Mouse (Mus musculus) heart, adult 10 weeks (tissue): ENCODE results near the gene Ampd1. TPM values are rescaled to one million over a fixed set of nuclear protein-coding genes. Genes with fewer than 3 reads are reported as not detected.

Source experiments
- polyA plus RNA-seq: library from polyadenylated mRNA; stranded (reverse); fragments of 350-450 nt; fragmentation: Illumina TruSeq; extraction: RNeasy Lipid Tissue Mini Kit (QIAGEN cat#74804); gene quantifications from one replicate; pipeline ENCODE4 v1.2.3, GENCODE M21; 2014; ENCODE audit warnings: low read depth, low replicate concordance

Gene Ampd1
- polyA plus RNA-seq = not detected

DNA sequence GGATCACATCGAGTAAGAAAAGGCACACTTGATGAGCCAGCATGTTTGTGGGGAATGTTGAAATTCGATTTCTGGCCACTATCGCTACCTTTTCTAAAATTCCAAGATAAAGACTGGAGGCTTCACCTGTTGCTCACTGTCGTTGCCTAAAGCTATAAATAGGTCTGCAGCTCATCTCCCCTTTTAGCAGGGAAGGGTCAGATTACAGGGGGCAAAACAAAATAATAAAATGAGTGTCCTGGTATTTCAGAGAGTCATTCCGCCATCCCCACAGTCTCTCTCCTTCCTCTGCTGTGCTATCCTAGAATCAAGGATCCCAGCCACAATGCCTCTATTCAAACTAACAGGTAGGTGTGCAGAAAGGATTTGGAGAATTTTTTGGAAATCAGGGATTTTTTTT is at the start of gene Ampd1:
Gene Ampd1 (plus strand): TSS at position 244 of the 400 bp plus-strand sequence.

DNA sequence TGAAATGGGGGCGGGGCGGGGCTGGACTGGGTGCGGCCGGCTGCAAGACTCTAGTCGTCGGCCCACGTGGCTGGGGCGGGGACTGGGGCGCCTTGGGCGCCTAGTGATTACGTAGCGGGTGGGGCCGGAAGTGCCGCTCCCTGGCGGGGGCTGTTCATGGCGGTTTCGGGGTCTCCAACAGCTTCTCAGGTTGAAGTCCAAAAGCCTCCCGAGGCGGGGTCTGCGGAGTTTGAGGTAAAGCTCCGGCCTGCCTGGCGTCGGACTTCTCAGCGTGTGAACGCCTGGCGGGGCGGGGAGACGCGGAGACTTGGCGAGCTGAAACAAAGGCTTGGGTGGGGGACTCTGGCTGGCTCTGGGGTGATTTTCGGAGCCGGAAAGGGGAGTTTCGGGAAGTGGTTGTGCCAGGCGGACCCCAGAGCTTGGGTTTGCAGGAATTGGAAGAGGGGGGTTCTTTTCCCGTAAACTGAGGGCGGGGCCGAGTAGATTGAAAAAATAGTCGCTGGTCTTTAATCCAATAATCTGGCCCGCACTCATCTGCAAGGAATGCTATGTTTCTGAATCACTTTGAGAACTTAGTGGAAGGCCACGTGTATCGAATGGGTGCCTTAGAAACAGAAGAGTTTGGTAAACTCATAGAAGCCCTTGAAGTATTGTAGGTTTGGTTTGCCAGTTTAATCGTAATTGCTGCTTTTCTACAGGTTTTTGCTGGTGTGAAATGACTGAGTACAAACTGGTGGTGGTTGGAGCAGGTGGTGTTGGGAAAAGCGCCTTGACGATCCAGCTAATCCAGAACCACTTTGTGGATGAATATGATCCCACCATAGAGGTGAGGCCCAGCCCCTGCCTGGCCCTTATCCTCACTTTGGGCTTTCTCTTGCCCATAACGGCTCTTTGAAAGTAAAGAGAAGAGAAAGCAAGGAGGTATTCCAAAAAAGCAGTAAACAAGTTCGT is 15.3 kb upstream of the Ampd1 start, which contains the start of gene Nras:
Gene Nras (plus strand): TSS at position 79 of the 951 bp plus-strand sequence.

DNA sequence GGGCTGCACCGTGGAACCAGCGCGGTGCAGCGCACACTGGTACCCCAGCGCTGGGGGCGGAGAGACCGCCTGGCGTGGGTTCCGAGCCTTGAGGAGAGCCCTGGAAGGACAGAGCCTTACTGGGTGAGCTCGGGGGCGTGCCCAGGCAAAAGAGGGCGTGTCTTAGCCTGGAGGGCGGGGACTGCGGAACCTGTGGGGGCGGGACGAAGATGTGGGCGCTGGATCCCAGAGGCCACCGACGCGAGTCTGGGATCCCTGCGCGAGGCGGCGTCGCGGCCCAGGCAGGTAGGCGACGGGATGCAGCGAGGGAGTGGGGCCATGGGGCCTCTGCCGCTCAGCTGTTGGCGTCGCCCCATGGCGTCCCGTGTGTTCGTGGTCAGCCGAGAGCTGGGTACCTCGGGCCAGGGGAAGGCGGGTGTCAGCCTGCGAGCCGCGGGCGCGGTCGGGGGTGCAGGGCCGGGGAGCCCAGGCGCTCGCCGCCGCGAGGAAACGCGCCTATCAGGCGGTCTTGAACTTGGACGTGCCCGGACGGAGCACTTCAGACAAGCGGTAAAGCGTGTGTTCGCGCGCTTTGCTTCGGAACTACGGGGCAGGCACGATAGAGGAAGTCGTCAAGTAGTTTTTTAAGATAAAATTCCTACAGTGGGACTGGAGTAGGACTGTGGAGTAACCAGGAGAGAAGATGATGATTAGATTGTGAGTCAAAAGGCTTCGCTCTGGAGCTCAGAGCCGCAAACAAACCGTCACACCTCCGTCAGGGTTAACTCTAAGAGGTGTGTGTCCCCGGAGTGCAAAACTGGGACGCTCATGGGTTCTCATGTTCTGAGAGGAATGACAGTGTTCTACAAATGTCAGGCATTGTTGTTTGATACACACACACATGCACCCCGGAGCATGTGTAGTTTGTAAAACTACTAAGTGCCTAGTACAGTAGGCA is 28.9 kb downstream of the Ampd1 start, which contains the start of gene Dennd2c:
Gene Dennd2c (plus strand): TSS at position 151 of the 937 bp plus-strand sequence.

Other genes with a start within 250 kb of the Ampd1 start
- gene Sycp1, start 137.9 kb upstream of the Ampd1 start, polyA plus RNA-seq = not detected
- not detected for gene Nr1h5, start 109.9 kb upstream of the Ampd1 start, polyA plus RNA-seq
- 29.4 TPM for gene Sike1, start 78.3 kb upstream of the Ampd1 start, polyA plus RNA-seq
- gene Csde1, start 53.6 kb upstream of the Ampd1 start, polyA plus RNA-seq = 302 TPM
- gene Nras, start 15.7 kb upstream of the Ampd1 start, polyA plus RNA-seq = 20.8 TPM
- gene Dennd2c, start 28.6 kb downstream of the Ampd1 start, polyA plus RNA-seq = 1.4 TPM
- gene Bcas2, start 97.6 kb downstream of the Ampd1 start, polyA plus RNA-seq = 50.9 TPM
- gene Trim33, start 205.3 kb downstream of the Ampd1 start, polyA plus RNA-seq = 8.9 TPM